Mouse (Mus musculus): ENCODE data around the gene Ralgapa2. TPM values are rescaled to one million over a fixed set of nuclear protein-coding genes. Genes with fewer than 3 reads are reported as not detected.

Ralgapa2 gene
- total and polyA plus RNA-seq, 2 experiments from 2014 or later: 9.5 to 29.0 TPM

DNA sequence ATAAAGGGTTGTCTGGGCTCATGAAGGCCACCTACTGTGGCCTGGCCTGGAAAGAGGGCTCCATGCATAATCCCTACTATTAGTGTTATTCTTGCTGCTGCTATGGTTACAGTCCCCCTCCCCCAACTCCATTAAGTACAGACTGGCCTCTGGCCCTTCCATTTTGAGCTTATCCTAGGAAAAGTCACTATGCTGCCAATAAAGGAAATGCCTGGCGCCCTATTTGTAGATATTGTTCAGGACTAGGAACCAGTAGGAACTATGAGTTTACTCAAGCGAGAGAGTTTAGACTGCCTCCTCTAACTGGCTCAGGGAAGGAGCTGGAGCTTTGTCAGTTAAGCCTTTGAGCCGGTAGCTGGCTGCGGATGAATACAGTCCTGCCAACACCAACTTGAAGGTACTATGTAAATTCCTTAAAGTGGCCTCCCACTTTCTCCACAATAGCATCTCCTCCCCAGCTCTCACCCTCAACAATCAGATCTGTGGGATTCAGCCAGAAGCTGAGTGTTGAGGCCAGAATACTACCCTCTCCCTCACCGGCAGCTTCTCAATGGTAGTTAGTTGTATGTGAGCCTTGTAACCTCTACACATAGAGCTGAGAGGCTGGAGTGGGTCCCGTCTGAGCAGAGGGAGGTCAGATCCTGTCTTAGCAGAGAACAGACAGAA lies 37.1 kb upstream of the Ralgapa2 start:
- H3K9ac ChIP-seq (replicated peaks; ENCODE audit: low read length): no peak overlapping the region
- peak; percentile 81 for DNase-seq (ENCODE audit: low spot score)
- no peak overlapping the region for H3K4me3 ChIP-seq (ENCODE audit: low read length)
- no peaks in the 10 kb centered on the region for H3K27me3 ChIP-seq (ENCODE audit: insufficient read depth, low read length)
- H3K36me3 ChIP-seq (ENCODE audit: insufficient read depth, low read length): no peaks in the 10 kb centered on the region
- no peaks in the 10 kb centered on the region for H3K9me3 ChIP-seq (ENCODE audit: low read length)
- TF ChIP-seq CTCF (IDR thresholded peaks at IDR 0.05; ENCODE audit: low read depth): no peak
- peak; percentile 90 for ATAC-seq
- no peaks in the 10 kb centered on the region for H3K4me1 ChIP-seq (ENCODE audit: insufficient read depth, low read length)
- 11% methylated on average over 6 of the region's 6 CpGs for WGBS
- H3K4me2 ChIP-seq (ENCODE audit: low read depth, low read length): no peak overlapping the region
- H3K27ac ChIP-seq: peak overlapping the region; percentile 33

DNA sequence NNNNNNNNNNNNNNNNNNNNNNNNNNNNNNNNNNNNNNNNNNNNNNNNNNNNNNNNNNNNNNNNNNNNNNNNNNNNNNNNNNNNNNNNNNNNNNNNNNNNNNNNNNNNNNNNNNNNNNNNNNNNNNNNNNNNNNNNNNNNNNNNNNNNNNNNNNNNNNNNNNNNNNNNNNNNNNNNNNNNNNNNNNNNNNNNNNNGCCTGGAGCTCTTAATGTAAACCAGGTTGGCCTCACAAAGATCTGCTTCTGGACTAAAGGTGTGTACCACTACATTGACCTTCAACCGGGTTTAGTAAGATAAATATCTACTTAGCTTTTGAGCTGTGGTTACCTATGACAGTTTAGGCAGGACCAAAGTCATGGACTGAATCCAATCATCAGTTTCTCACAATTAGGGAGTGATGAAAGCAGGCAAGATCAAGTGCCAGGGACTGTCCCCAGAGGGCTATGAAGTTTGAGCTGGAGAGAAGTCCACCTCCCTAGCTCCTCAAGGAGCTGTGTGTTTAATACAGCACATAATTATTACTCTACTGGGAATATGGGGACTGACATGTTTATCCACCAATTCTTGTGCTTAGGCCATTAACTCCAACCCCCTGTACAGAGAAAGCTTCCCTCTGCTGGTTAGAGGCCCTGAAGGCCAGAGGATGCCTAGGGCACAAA lies 32.1 kb upstream of the Ralgapa2 start:
- Histone ChIP-seq H3K36me3 (ENCODE audit: insufficient read depth, low read length) (no peaks in the 10 kb centered on the region), H3K27ac (no peak overlapping the region), H3K4me1 (ENCODE audit: insufficient read depth, low read length) (no peaks in the 10 kb centered on the region), H3K9ac (replicated peaks; ENCODE audit: low read length) (no peak overlapping the region), H3K4me2 (ENCODE audit: low read depth, low read length) (no peak overlapping the region), H3K27me3 (ENCODE audit: insufficient read depth, low read length) (no peaks in the 10 kb centered on the region), H3K4me3 (ENCODE audit: low read length) (no peak overlapping the region), H3K9me3 (ENCODE audit: low read length) (0 out of 2 replicates have a peak, but pooled peaks cover 3% of the 10 kb centered on the region)
- DNase-seq (ENCODE audit: low spot score) (no peak), ATAC-seq (no peak)
- 82% methylated on average over 1 of the region's 1 CpGs for WGBS
- TF ChIP-seq CTCF (IDR thresholded peaks at IDR 0.05; ENCODE audit: low read depth): no peak

DNA sequence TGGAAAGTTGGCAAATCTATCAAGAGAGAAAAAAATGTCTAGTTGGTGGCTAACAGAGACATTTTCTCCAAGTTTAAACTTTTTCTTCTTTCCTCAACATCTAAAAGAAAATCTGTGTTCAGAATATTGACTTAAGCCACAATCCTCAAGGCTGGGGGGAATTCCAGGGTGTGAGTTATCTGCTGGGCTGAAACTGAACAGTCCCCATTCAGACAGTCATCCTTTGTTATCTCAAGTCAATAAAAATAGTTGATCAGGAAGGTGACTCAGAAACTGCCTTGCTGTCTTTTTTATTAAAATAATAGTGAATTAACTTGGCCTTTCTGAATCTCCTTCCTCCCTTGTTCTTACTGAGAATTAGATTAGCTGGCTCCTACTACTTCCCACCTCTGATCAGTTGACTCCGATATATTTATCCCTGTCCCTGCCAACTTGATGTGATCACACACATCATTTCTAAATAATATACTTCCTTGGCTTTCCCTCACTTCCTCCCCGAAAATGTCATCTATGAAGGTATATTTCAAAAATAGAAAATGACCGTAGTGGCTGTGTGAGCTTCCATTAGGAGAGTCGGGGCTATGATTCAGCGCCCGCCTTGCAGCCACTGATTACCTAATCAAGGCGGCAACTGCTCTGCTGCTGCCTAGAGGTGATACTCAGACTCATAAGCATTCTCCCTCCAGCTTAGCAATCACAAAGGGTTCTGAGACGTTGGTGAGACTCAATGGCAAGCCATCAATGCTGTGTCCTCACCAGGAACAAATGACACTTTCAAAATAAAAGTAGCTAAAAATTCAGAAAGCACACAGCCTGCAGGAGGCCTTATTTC lies 21.2 kb upstream of the Ralgapa2 start:
- Histone ChIP-seq H3K4me1 (ENCODE audit: insufficient read depth, low read length) (no peaks in the 10 kb centered on the region), H3K27me3 (ENCODE audit: insufficient read depth, low read length) (no peaks in the 10 kb centered on the region), H3K4me3 (ENCODE audit: low read length) (no peak overlapping the region), H3K9ac (replicated peaks; ENCODE audit: low read length) (no peak overlapping the region), H3K9me3 (ENCODE audit: low read length) (no peaks in the 10 kb centered on the region), H3K27ac (no peak overlapping the region), H3K4me2 (ENCODE audit: low read depth, low read length) (no peak overlapping the region), H3K36me3 (ENCODE audit: insufficient read depth, low read length) (no peaks in the 10 kb centered on the region)
- ATAC-seq (no peak), DNase-seq (ENCODE audit: low spot score) (no peak)
- TF ChIP-seq CTCF (IDR thresholded peaks at IDR 0.05; ENCODE audit: low read depth): no peak
- 72% methylated on average over 8 of the region's 8 CpGs for WGBS

DNA sequence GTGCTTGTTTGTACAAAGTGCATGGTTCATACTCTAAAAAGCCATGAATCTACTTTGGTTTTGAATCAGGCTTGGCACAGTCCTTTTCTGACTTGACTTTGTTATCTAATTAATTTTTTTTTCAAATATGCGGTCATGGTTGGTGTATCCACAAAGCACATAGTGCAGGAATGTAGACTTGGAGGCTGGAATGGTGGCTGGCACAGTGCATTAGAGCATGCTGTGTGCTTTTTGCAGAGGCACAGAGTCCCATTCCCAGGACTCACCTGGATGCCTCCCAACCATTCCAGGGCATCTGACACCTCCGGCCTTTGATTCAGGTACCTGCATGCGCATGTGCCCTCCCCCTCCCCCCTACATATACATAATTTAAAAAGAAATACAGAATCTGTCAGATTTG lies 20.3 kb upstream of the Ralgapa2 start:
- H3K27me3 ChIP-seq (ENCODE audit: insufficient read depth, low read length): no peaks in the 10 kb centered on the region
- no peak overlapping the region for H3K4me3 ChIP-seq (ENCODE audit: low read length)
- H3K9ac ChIP-seq (replicated peaks; ENCODE audit: low read length): no peak overlapping the region
- no peak overlapping the region for H3K27ac ChIP-seq
- DNase-seq (ENCODE audit: low spot score) (no peak), ATAC-seq (no peak)
- H3K9me3 ChIP-seq (ENCODE audit: low read length): no peaks in the 10 kb centered on the region
- no peak overlapping the region for H3K4me2 ChIP-seq (ENCODE audit: low read depth, low read length)
- no peak for TF ChIP-seq CTCF (IDR thresholded peaks at IDR 0.05; ENCODE audit: low read depth)
- WGBS: 92% methylated on average over 3 of the region's 3 CpGs
- no peaks in the 10 kb centered on the region for H3K4me1 ChIP-seq (ENCODE audit: insufficient read depth, low read length)
- H3K36me3 ChIP-seq (ENCODE audit: insufficient read depth, low read length): no peaks in the 10 kb centered on the region

DNA sequence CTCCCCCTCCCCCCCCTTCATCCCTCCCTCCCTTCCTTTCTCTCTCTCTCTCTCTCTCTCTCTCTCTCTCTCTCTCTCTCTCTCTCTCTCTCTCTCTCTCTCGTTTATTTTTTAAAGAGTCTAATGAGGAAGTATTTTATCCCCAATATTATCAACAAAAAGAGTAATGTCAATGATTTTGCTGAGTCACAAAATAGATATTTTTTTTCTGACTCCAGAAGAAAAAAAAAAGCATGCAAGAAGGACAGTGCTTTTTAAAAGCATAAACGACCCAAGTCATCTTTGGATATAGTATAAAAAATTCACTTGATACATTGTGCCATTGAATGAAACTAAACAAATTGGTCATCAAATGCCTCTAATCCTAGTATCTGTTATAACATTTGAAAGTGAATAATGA lies 13.3 kb upstream of the Ralgapa2 start:
- ATAC-seq: no peak
- H3K36me3 ChIP-seq (ENCODE audit: insufficient read depth, low read length): no peaks in the 10 kb centered on the region
- WGBS: 55% methylated on average over 2 of the region's 2 CpGs
- no peak overlapping the region for H3K9ac ChIP-seq (replicated peaks; ENCODE audit: low read length)
- no peaks in the 10 kb centered on the region for H3K4me1 ChIP-seq (ENCODE audit: insufficient read depth, low read length)
- H3K4me3 ChIP-seq (ENCODE audit: low read length): no peak overlapping the region
- H3K27ac ChIP-seq: no peak overlapping the region
- no peak for DNase-seq (ENCODE audit: low spot score)
- no peaks in the 10 kb centered on the region for H3K27me3 ChIP-seq (ENCODE audit: insufficient read depth, low read length)
- no peak overlapping the region for H3K4me2 ChIP-seq (ENCODE audit: low read depth, low read length)
- no peak for TF ChIP-seq CTCF (IDR thresholded peaks at IDR 0.05; ENCODE audit: low read depth)
- H3K9me3 ChIP-seq (ENCODE audit: low read length): no peaks in the 10 kb centered on the region

DNA sequence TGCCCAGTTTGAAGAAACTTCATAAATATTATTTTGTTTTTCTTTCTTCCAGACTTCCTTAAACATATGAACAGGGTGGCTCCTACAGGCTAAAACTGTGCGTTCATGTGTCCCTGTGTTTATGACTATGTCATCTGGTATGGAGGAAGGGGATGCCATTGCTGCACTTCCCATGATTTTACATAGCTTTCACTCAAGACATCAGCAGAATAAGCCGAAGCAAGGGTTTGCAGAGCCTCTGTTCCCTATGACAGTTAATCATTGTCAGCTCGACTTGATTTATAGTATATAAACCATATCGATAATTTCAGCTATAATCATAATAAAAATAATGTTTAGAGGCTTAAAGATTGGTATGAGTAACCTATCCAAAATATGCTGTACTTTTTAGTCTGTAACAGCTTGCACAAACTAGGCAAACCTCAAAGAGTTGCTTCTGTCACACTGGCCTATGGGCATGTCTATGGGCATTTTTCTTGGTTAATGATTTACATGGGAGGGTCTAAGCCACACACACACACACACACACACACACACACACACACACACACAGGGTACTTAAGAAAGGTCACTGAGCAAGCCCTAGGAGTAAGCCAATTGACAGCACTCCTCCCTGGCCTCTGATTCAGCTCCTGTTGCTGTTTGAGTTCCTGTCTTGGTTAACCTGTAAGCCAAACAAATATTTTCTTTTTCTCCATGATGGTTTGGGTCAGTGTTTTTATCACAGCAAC lies 12.7 kb upstream of the Ralgapa2 start:
- 85% methylated on average over 4 of the region's 4 CpGs for WGBS
- H3K9ac ChIP-seq (replicated peaks; ENCODE audit: low read length): no peak overlapping the region
- H3K27me3 ChIP-seq (ENCODE audit: insufficient read depth, low read length): no peaks in the 10 kb centered on the region
- H3K27ac ChIP-seq: no peak overlapping the region
- H3K4me1 ChIP-seq (ENCODE audit: insufficient read depth, low read length): no peaks in the 10 kb centered on the region
- DNase-seq (ENCODE audit: low spot score) (no peak), ATAC-seq (no peak)
- TF ChIP-seq CTCF (IDR thresholded peaks at IDR 0.05; ENCODE audit: low read depth): no peak
- no peaks in the 10 kb centered on the region for H3K9me3 ChIP-seq (ENCODE audit: low read length)
- no peak overlapping the region for H3K4me3 ChIP-seq (ENCODE audit: low read length)
- H3K36me3 ChIP-seq (ENCODE audit: insufficient read depth, low read length): no peaks in the 10 kb centered on the region
- H3K4me2 ChIP-seq (ENCODE audit: low read depth, low read length): no peak overlapping the region

Measured in hindbrain, postnatal 0 days (tissue).